Mouse (Mus musculus) testis, adult 2 months (tissue): ENCODE measurements around the gene Bfar. TPM values are rescaled to one million over a fixed set of nuclear protein-coding genes. Genes with fewer than 3 reads are reported as not detected.
A peak's percentile ranks its signal among the peaks of the same experiment; 100 is the strongest.
"Not testable (repeated sequence)": the region's sequence is repeated elsewhere in the genome, so short reads cannot be mapped to it uniquely, and the experiment has no call there.

Source experiments
- H3K27ac ChIP-seq: fragments of 200-500 bp; 2 replicates; pipeline ENCODE4 v1.5.1; 2012; ENCODE audit warnings: low read depth, low read length; ENCODE audit not compliant: control insufficient read depth, insufficient read depth
- H3K27me3 ChIP-seq: fragments of 200-500 bp; 2 replicates; pipeline ENCODE4 v1.6.1; 2012; ENCODE audit warnings: mild to moderate bottlenecking, low read length, moderate library complexity; ENCODE audit not compliant: control insufficient read depth, insufficient read depth
- H3K36me3 ChIP-seq: fragments of 200-500 bp; 2 replicates; pipeline ENCODE4 v1.6.1; 2012; ENCODE audit warnings: mild to moderate bottlenecking, low read length; ENCODE audit not compliant: control insufficient read depth, insufficient read depth
- H3K4me1 ChIP-seq: fragments of 200-500 bp; 2 replicates; pipeline ENCODE4 v1.6.1; 2012; ENCODE audit warnings: low read length; ENCODE audit not compliant: control insufficient read depth, insufficient read depth
- H3K4me3 ChIP-seq: fragments of 200-500 bp; 2 replicates; pipeline ENCODE4 v1.5.1; 2012; ENCODE audit warnings: low read depth, mild to moderate bottlenecking, low read length, moderate library complexity, mixed read lengths; ENCODE audit not compliant: control insufficient read depth
- CTCF ChIP-seq: fragments of 200-500 bp; IDR thresholded peaks from 2 replicates; pipeline ENCODE4 v1.5.1; 2012; ENCODE audit warnings: low read depth, mild to moderate bottlenecking, inconsistent platforms, low read length, moderate library complexity; ENCODE audit not compliant: control insufficient read depth, insufficient read depth, insufficient replicate concordance
- POLR2A ChIP-seq: fragments of 200-500 bp; IDR thresholded peaks from 2 replicates; pipeline ENCODE4 v1.6.1; 2012; ENCODE audit warnings: low read depth, mild to moderate bottlenecking, inconsistent platforms, low read length, moderate library complexity; ENCODE audit not compliant: control insufficient read depth
- polyA plus RNA-seq: library from polyadenylated mRNA; depleted of rRNA; stranded (reverse); fragments of >200 nt; gene quantifications from 2 replicates; pipeline ENCODE4 v1.2.3, GENCODE M21; 2012; rRNA removed

The Bfar gene
- 12.2 and 13.0 TPM in 2 replicates for polyA plus RNA-seq

- peak; percentile 89 for TF ChIP-seq POLR2A
- TF ChIP-seq CTCF: no peak
- Histone ChIP-seq H3K4me1 (peaks cover 10% of the 10 kb centered on the region), H3K27me3 (no peaks in the 10 kb centered on the region), H3K36me3 (no peaks in the 10 kb centered on the region), H3K4me3 (peak within 1 kb of the TSS; percentile 98), H3K27ac (peak within 1 kb of the TSS; percentile 90)
Measured at GRCm38 (mm10) chr16:13671685-13672385, at the start of gene Bfar, which contains the start of gene 3110001I22Rik. Gene Bfar, plus strand, starts transcription at chr16:13671858. Gene 3110001I22Rik, plus strand, starts transcription at chr16:13671929.

- no peak overlapping the region for H3K27ac ChIP-seq
- H3K4me3 ChIP-seq: no peak overlapping the region
- no peaks in the 10 kb centered on the region for H3K4me1 ChIP-seq
- H3K27me3 ChIP-seq: no peaks in the 10 kb centered on the region
- H3K36me3 ChIP-seq: no peaks in the 10 kb centered on the region; the same call in 1 of the 2 replicates
- TF ChIP-seq CTCF (no peak), POLR2A (no peak)
Measured at GRCm38 (mm10) chr16:13628345-13628744, 43.3 kb upstream of the Bfar start.

- H3K27ac ChIP-seq, H3K27me3 ChIP-seq, H3K36me3 ChIP-seq, H3K4me3 ChIP-seq, H3K4me1 ChIP-seq: not testable (repeated sequence)
Measured at GRCm38 (mm10) chr16:13638198-13638597, 33.5 kb upstream of the Bfar start.

- Histone ChIP-seq H3K4me3 (no peak overlapping the region), H3K36me3 (no peaks in the 10 kb centered on the region), H3K27me3 (no peaks in the 10 kb centered on the region), H3K27ac (no peak overlapping the region), H3K4me1 (no peaks in the 10 kb centered on the region)
- TF ChIP-seq CTCF: no peak
- no peak for TF ChIP-seq POLR2A
Measured at GRCm38 (mm10) chr16:13639508-13639907, 32.1 kb upstream of the Bfar start.

- TF ChIP-seq POLR2A (no peak), CTCF (no peak)
- H3K36me3 ChIP-seq: no peaks in the 10 kb centered on the region
Measured at GRCm38 (mm10) chr16:13640064-13640463, 31.6 kb upstream of the Bfar start.

GRCm38 (mm10) chr16:13644474-13644873 is 27.2 kb upstream of the Bfar start:
- Histone ChIP-seq H3K27me3 (no peaks in the 10 kb centered on the region), H3K4me1 (no peaks in the 10 kb centered on the region), H3K27ac (no peak overlapping the region), H3K4me3 (no peak overlapping the region), H3K36me3 (no peaks in the 10 kb centered on the region; the same call in 1 of the 2 replicates)
- TF ChIP-seq POLR2A (no peak), CTCF (no peak)

More at GRCm38 (mm10) chr16:13640064-13640463, 31.6 kb upstream of the Bfar start:
- H3K4me1 ChIP-seq: no peaks in the 10 kb centered on the region
- H3K27me3 ChIP-seq: no peaks in the 10 kb centered on the region
- H3K4me3 ChIP-seq: no peak overlapping the region
- no peak overlapping the region for H3K27ac ChIP-seq

- Histone ChIP-seq H3K27me3 (no peaks in the 10 kb centered on the region), H3K4me1 (no peaks in the 10 kb centered on the region), H3K36me3 (no peaks in the 10 kb centered on the region; the same call in 1 of the 2 replicates), H3K4me3 (no peak overlapping the region), H3K27ac (no peak overlapping the region)
- no peak for TF ChIP-seq CTCF
- no peak for TF ChIP-seq POLR2A
Measured at GRCm38 (mm10) chr16:13645930-13646329, 25.7 kb upstream of the Bfar start.
